Mouse (Mus musculus): ENCODE measurements around the gene Sac3d1.

DNA sequence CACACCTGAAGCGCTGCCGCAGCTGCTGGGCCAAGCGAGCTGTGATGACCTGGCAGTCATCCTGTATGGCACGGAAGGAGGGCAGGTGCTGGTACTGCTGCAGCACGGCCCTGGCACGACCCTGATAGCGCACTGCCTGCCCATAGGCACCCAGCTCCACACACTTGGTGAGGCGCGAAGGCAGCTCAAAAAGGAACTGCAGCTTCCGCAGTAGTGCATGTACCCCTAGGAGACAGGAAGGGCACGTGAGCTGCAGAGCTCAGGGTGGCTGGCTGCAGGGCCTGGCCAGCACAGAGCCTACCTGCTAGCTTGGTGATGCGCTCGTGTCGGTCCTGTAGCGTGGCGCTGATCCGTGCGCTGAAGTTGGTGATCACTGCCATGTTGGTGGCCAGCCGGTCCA is 47.2 kb downstream of the Sac3d1 start:
- TF ChIP-seq CTCF (IDR thresholded peaks at IDR 0.05; ENCODE audit: low read depth, low read length) = no peak
- TF ChIP-seq POLR2A (IDR thresholded peaks at IDR 0.05; ENCODE audit: extremely low read depth, insufficient read depth, low read length) = no peak
